Mouse (Mus musculus) cerebellum, postnatal 25 days (tissue): Measurements from ENCODE around the gene Ercc4.
A peak's percentile ranks its signal among the peaks of the same experiment; 100 is the strongest.

Experiments
- DNase-seq, 2 experiments: peaks; one replicate each; pipeline ENCODE4 v3.0.0; 2021; ENCODE audit warnings: mixed read lengths in 2 of 2

Ercc4 gene

DNA sequence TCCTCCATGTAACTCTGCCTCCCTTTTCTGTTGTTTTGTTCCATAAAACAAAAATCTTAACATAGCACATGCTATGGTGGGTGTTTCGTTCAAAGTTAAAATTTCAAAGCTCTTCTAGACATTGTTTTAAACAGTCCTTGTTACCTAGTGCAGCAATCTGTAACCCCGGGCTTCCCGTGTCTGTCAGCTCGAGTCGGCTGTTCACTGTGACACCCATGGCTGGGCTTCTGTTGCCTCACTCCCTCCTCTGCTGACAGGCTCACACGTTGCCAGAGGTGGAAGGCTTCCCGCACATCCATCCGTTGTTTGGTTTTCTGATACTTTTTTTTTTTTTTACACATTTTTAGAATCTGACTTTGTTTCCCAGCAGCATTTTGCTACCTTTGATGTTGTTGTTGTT is 40.5 kb downstream of the Ercc4 start:
- DNase-seq = no peak

- DNase-seq = no peak
These were observed 41.3 kb downstream of the Ercc4 start for GRCm38 (mm10) chr16:13150790-13151189.

GRCm38 (mm10) chr16:13152475-13152874 is 43.0 kb downstream of the Ercc4 start:
- no peak for DNase-seq

- DNase-seq = no peak
These were observed 43.7 kb downstream of the Ercc4 start for GRCm38 (mm10) chr16:13153215-13153614.

- DNase-seq = no peak
These were observed 44.9 kb downstream of the Ercc4 start for GRCm38 (mm10) chr16:13154352-13154751.

DNA sequence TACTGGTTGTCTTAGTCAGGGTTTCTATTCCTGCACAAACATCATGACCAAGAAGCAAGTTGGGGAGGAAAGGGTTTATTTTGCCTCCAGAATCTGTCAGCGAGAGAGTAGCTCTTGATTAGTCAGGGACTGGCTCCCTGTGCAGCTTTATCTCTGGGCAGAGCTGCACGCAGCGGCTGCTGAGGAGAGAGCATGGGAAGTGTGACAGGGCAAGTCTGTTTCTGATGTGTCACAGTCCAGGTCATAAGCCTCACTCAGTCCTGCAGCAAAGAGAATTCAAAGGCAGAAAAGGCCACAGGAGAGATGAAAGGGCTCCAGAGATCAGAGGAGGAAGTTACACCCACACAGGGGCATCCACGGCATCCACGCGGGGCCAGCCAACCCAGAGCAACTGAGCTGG is 47.8 kb downstream of the Ercc4 start:
- no peak for DNase-seq

DNA sequence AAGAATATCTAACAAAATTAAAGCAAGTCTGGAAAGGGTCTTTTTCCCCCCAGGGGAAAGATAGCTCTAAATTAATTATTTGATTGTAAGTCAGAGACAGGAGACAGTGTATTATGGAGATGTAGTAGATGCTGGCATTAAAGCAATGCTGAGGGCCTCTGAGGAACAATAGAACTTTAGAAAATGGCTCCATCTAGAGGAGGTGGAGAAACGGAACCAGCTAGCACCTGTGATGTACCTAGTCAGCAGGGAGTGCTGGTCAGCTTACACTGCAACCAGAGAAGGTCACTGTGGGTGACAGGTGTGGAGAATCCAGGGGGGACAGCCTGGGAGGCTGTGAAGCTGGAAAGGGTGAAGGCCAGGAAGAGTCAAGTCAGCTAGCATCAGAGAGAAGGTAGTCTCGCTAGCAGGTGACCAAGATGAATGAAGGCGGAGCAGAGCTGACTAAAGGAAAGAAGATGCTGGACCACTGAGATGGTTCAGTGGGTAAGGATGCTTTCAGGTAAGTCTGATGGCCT is 48.7 kb downstream of the Ercc4 start:
- no peak for DNase-seq

GRCm38 (mm10) chr16:13158906-13159889 is 49.7 kb downstream of the Ercc4 start:
- DNase-seq = peak in 1 of 2 experiments; percentile 26

DNA sequence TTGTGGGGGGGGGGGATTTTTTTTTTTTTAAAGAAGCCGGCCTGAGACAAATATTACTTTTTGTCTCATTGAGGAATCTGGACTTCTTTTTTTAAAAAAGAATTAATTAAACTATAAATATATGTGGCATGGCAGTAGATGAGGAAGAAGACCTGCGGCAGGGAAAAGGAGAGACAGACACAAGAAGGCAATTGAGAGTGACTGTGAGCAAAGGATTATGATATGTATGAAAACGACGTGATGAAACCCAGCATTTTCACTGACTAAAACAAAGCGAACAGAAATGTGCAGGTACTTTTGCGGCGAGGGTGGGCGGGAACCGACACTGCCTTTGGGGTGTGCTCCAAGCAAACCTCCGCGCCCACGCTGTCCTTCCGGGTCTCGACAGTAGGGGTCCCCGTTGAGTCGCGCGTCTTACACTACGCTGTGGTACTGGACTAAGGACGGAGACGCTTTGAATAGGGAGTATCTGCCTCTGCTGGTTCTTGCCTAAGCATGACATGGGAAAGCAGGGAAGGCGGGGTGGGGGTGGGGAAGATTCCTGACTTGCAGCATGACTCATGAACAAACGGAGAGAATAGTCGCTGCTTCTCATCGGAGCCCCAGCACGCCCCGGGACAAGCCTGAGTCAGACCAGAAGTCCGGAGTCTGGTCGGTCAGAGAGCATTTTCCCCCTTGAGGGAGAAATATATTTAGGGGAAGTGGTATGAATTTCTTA is 50.6 kb downstream of the Ercc4 start:
- peak; percentile 91 to 95 for DNase-seq

DNA sequence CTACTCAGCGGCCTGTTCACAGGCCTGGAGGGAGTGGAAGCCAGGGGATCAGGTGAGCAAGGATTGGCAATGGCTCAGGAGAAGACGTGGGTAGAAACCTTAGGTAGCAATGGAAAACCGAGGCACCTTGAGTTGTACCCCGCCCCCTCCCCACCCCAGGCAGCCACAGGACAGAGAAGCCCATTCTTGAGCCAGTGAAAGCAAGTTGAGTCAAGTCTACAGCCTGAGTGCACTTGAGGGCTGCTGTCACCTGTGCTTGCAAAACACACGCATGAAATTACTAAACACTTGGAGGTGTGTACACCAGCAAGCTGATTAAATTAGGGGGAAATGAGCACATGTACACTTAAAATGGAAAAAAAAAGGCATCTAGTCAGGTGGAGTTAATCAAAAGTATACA is 52.0 kb downstream of the Ercc4 start:
- DNase-seq = no peak

- no peak for DNase-seq
These were observed 58.2 kb downstream of the Ercc4 start for GRCm38 (mm10) chr16:13167731-13168130.

- DNase-seq = no peak
These were observed 63.7 kb downstream of the Ercc4 start for GRCm38 (mm10) chr16:13173055-13173742.

- no peak for DNase-seq
These were observed 73.0 kb downstream of the Ercc4 start for GRCm38 (mm10) chr16:13182526-13182925.

DNA sequence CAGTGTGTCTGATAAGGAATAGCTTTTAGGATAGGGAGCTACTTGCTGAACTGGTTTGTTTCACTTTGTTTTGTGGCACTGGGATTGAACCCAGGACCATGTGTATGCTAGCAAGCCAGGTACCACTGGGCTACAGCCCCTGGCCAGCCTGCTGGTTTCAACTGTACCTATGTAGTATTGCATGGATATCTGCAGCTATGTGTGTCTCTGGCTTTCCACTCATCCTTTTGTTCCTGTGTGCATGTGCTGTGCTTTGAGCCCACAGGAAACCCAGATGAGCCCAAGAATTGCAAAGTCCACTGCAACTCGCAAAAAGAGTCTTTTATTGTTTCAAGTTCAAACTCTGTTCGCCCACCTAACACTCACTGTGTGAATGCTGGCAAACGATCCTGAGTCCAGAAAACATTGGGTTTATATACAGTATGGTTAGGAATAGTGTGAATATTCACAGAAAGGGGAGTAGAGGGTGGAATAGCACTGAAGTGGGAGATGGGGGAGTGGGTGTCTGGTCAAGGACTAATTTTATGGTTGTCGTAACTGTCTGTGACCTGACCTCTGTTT is 73.8 kb downstream of the Ercc4 start:
- no peak for DNase-seq

- no peak for DNase-seq
These were observed 74.9 kb downstream of the Ercc4 start for GRCm38 (mm10) chr16:13184381-13184780.

GRCm38 (mm10) chr16:13189430-13190107 is 80.1 kb downstream of the Ercc4 start:
- no peak for DNase-seq

GRCm38 (mm10) chr16:13190471-13190870 is 81.0 kb downstream of the Ercc4 start:
- no peak for DNase-seq

DNA sequence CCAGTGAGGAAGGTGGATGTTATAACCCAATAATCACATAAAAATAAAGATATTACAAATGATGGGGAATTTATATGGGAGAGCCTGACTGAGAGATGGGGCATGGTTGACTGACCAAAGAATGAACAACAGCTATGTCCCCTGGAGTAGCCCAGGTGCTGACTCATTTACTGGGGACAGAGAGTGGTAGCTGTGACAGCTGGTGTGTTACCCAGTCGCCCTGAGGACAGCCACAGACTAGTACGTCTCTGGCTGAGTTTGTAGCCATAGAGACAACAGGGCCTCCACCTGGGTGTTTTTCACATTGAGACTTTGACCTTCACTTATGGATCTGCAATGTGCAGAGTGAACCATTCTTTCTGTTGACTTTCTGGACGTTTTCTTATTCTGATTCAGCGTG is 81.7 kb downstream of the Ercc4 start:
- DNase-seq = no peak

- no peak for DNase-seq
These were observed 84.2 kb downstream of the Ercc4 start for GRCm38 (mm10) chr16:13193663-13194071.

- DNase-seq = no peak
These were observed 85.4 kb downstream of the Ercc4 start for GRCm38 (mm10) chr16:13194882-13195281.

GRCm38 (mm10) chr16:13196626-13197025 is 87.1 kb downstream of the Ercc4 start:
- no peak for DNase-seq

GRCm38 (mm10) chr16:13197293-13197692 is 87.8 kb downstream of the Ercc4 start:
- no peak for DNase-seq
